Mouse (Mus musculus) frontal cortex, adult 2 months (tissue): ENCODE measurements around the gene Olfr1463. TPM values are rescaled to one million over a fixed set of nuclear protein-coding genes. Genes with fewer than 3 reads are reported as not detected.

ENCODE experiments used
- DNase-seq, 2 experiments: peaks; one replicate each; pipeline ENCODE4 v3.0.0; 2022; ENCODE audit warnings: low spot score in 1 of 2; ENCODE audit errors: extremely low spot score in 1 of 2
- polyA plus RNA-seq: library from polyadenylated mRNA; depleted of rRNA; stranded (reverse); fragments of >200 nt; gene quantifications from 2 replicates; pipeline ENCODE4 v1.2.3, GENCODE M21; 2012; rRNA removed

The Olfr1463 gene
- polyA plus RNA-seq, result 0.08 and 0.10 TPM in 2 replicates

- DNase-seq, result no peak
These were observed at the start of gene Olfr1463 for GRCm38 (mm10) chr19:13231028-13231427. TSS of gene Olfr1463 (plus strand) at chr19:13231328.

DNA sequence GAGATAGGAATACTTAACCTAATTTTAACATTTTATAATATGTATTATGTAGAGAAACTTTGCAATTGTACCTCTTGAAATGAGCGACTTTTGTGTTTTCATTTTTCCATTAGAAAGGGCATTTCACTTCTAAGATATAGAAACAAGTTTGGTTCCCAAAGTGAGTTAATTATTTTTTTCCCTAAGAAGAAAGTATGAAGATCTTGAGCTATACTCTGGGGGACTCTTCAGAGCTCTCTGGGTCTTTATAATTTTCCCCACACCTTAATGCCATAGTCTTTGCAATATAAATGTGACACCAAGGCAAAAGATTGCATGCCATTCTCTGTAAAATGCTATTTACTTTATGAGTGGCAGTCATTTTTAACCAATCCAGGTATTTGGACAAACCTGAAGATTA, 45.7 kb upstream of the Olfr1463 start, which contains the start of gene Olfr1462:
TSS of gene Olfr1462 (plus strand) at position 301 of the 400 bp plus-strand sequence.
- no peak for DNase-seq

- DNase-seq, result no peak
These were observed 9.5 kb upstream of the Olfr1463 start for GRCm38 (mm10) chr19:13221666-13222065.

Other genes with a start within 250 kb of the Olfr1463 start
- gene Olfr1451, start 236.3 kb upstream of the Olfr1463 start, polyA plus RNA-seq, result not detected in 2 replicates
- not detected in 2 replicates for gene Olfr1453, start 203.0 kb upstream of the Olfr1463 start, polyA plus RNA-seq
- gene Olfr1454, start 170.7 kb upstream of the Olfr1463 start, polyA plus RNA-seq, result not detected in 2 replicates
- not detected in 2 replicates for gene Olfr1457, start 133.4 kb upstream of the Olfr1463 start, polyA plus RNA-seq
- gene Olfr1458, start 124.6 kb upstream of the Olfr1463 start, polyA plus RNA-seq, result not detected in 2 replicates
- gene Olfr1459, start 81.8 kb upstream of the Olfr1463 start, polyA plus RNA-seq, result 0.02 TPM in 1 of 2 replicates, not detected in the other
- not detected in 2 replicates for gene Olfr1461, start 68.3 kb upstream of the Olfr1463 start, polyA plus RNA-seq
- not detected in 2 replicates for gene Olfr1462, start 45.6 kb upstream of the Olfr1463 start, polyA plus RNA-seq
- gene Olfr1465, start 84.2 kb downstream of the Olfr1463 start, polyA plus RNA-seq, result not detected in 2 replicates
- gene Olfr1466, start 107.5 kb downstream of the Olfr1463 start, polyA plus RNA-seq, result not detected in 2 replicates
- not detected in 2 replicates for gene Olfr1467, start 130.9 kb downstream of the Olfr1463 start, polyA plus RNA-seq
- not detected in 2 replicates for gene Olfr1469, start 176.5 kb downstream of the Olfr1463 start, polyA plus RNA-seq
- gene Olfr1471, start 212.1 kb downstream of the Olfr1463 start, polyA plus RNA-seq, result not detected in 2 replicates
- gene Olfr1472, start 224.8 kb downstream of the Olfr1463 start, polyA plus RNA-seq, result not detected in 2 replicates
- not detected in 2 replicates for gene Olfr1474, start 238.2 kb downstream of the Olfr1463 start, polyA plus RNA-seq
- gene Olfr1475, start 248.9 kb downstream of the Olfr1463 start, polyA plus RNA-seq, result not detected in 2 replicates